Mouse (Mus musculus): ENCODE measurements at regions not wholly inside any gene's neighbourhood (a gene's known extent, or its start where the extent isn't known, plus 50 kb on each side); places are given as distances from the start of the nearest gene placed in this dataset.

- Histone ChIP-seq H3K4me2 (replicated peaks; ENCODE audit: low read depth, low read length) (no peak overlapping the region), H3K27ac (ENCODE audit: low read length) (no peak overlapping the region), H3K36me3 (ENCODE audit: insufficient read depth, low read length) (no peaks in the 10 kb centered on the region), H3K4me3 (ENCODE audit: low read depth, low read length) (no peak overlapping the region), H3K9ac (replicated peaks; ENCODE audit: low read depth) (no peak overlapping the region), H3K27me3 (replicated peaks; ENCODE audit: insufficient read depth, low read length) (no peaks in the 10 kb centered on the region), H3K9me3 (ENCODE audit: low read length) (no peaks in the 10 kb centered on the region), H3K4me1 (ENCODE audit: insufficient read depth, low read depth, low read length) (no peaks in the 10 kb centered on the region)
- peak; percentile 85 for DNase-seq (ENCODE audit: low spot score)
- WGBS: 69% methylated on average over 2 of the region's 2 CpGs
- peak; percentile 67 for ATAC-seq
- TF ChIP-seq EP300 (IDR thresholded peaks at IDR 0.05): no peak
- TF ChIP-seq CTCF (IDR thresholded peaks at IDR 0.05): peak; percentile 93
Observed at GRCm38 (mm10) chr13:93243076-93243475, 50.9 kb upstream of the Tent2 start.

- H3K9ac ChIP-seq (replicated peaks; ENCODE audit: low read depth): no peak overlapping the region
- H3K4me3 ChIP-seq (ENCODE audit: low read depth, low read length): no peak overlapping the region
- no peaks in the 10 kb centered on the region for H3K27me3 ChIP-seq (replicated peaks; ENCODE audit: insufficient read depth, low read length)
- DNase-seq (ENCODE audit: low spot score): no peak
- TF ChIP-seq CTCF (IDR thresholded peaks at IDR 0.05): no peak
- TF ChIP-seq EP300 (IDR thresholded peaks at IDR 0.05): no peak
- ATAC-seq: no peak
- H3K4me1 ChIP-seq (ENCODE audit: insufficient read depth, low read depth, low read length): no peaks in the 10 kb centered on the region
- no peak overlapping the region for H3K27ac ChIP-seq (ENCODE audit: low read length)
- H3K4me2 ChIP-seq (replicated peaks; ENCODE audit: low read depth, low read length): no peak overlapping the region
- WGBS: 74% methylated on average over 4 of the region's 4 CpGs
- no peaks in the 10 kb centered on the region for H3K9me3 ChIP-seq (ENCODE audit: low read length)
- H3K36me3 ChIP-seq (ENCODE audit: insufficient read depth, low read length): no peaks in the 10 kb centered on the region
Observed at GRCm38 (mm10) chr13:93248711-93249110, 50.7 kb upstream of the Homer1 start.
